Mouse (Mus musculus): ENCODE results near the gene Sdhc.

- no peak for TF ChIP-seq EP300 (IDR thresholded peaks at IDR 0.05; ENCODE audit: low read depth)
- no peak for TF ChIP-seq CTCF (IDR thresholded peaks at IDR 0.05; ENCODE audit: low read depth)
These were observed 49.1 kb upstream of the Sdhc start for GRCm38 (mm10) chr1:171199532-171199931.

Data from heart, postnatal 0 days (tissue).